Mouse (Mus musculus): ENCODE results near the gene Clock. TPM values are rescaled to one million over a fixed set of nuclear protein-coding genes. Genes with fewer than 3 reads are reported as not detected.

Gene Clock
- total and polyA plus RNA-seq, 3 experiments: 11.1 to 35.3 (median 29.4) TPM

- H3K4me3 ChIP-seq: no peak overlapping the region
- no peak for TF ChIP-seq POLR2A (IDR thresholded peaks at IDR 0.05; ENCODE audit: insufficient read depth, low read depth, low read length)
- no peak for TF ChIP-seq EP300 (IDR thresholded peaks at IDR 0.05; ENCODE audit: insufficient read depth, low read depth, low read length)
- no peak for TF ChIP-seq CTCF (IDR thresholded peaks at IDR 0.05)
- H3K27me3 ChIP-seq (ENCODE audit: control insufficient read depth, insufficient read depth, low read length): no peaks in the 10 kb centered on the region
- peaks cover 8% of the 10 kb centered on the region for H3K4me1 ChIP-seq (ENCODE audit: control insufficient read depth, insufficient read depth, low read length)
- no peak overlapping the region for H3K27ac ChIP-seq
- 34% methylated on average over 6 of the region's 6 CpGs for WGBS
- intact Hi-C loops (cut with DNase I): no loop called here
- no peak for DNase-seq
- no peak overlapping the region for H3K9ac ChIP-seq (ENCODE audit: low read depth, low read length)
- H3K36me3 ChIP-seq (ENCODE audit: control insufficient read depth, insufficient read depth, low read length): peaks cover 7% of the 10 kb centered on the region
- H3K79me2 ChIP-seq (replicated peaks; ENCODE audit: control insufficient read depth, insufficient read depth, low read length): peaks cover 5% of the 10 kb centered on the region; the same call in 1 of the 2 replicates
Observed at GRCm38 (mm10) chr5:76194377-76194945, 110.1 kb downstream of the Clock start.

- TF ChIP-seq CTCF (IDR thresholded peaks at IDR 0.05) (no peak), EP300 (IDR thresholded peaks at IDR 0.05; ENCODE audit: insufficient read depth, low read depth, low read length) (no peak), POLR2A (IDR thresholded peaks at IDR 0.05; ENCODE audit: insufficient read depth, low read depth, low read length) (no peak)
- no peaks in the 10 kb centered on the region for H3K27me3 ChIP-seq (ENCODE audit: control insufficient read depth, insufficient read depth, low read length)
- H3K79me2 ChIP-seq (replicated peaks; ENCODE audit: control insufficient read depth, insufficient read depth, low read length): peaks cover 5% of the 10 kb centered on the region; the same call in 1 of the 2 replicates
- H3K27ac ChIP-seq: no peak overlapping the region
- no peak for DNase-seq
- intact Hi-C loops (cut with DNase I): no loop called here
- peaks cover 9% of the 10 kb centered on the region for H3K4me1 ChIP-seq (ENCODE audit: control insufficient read depth, insufficient read depth, low read length)
- H3K9ac ChIP-seq (ENCODE audit: low read depth, low read length): no peak overlapping the region
- peaks cover 7% of the 10 kb centered on the region for H3K36me3 ChIP-seq (ENCODE audit: control insufficient read depth, insufficient read depth, low read length)
- H3K4me3 ChIP-seq: no peak overlapping the region
Observed at GRCm38 (mm10) chr5:76193075-76193474, 111.5 kb downstream of the Clock start.

GRCm38 (mm10) chr5:76190609-76191008 is 114.0 kb downstream of the Clock start:
- Histone ChIP-seq H3K27ac (no peak overlapping the region), H3K4me3 (no peak overlapping the region), H3K79me2 (replicated peaks; ENCODE audit: control insufficient read depth, insufficient read depth, low read length) (peaks cover 10% of the 10 kb centered on the region; the same call in 1 of the 2 replicates), H3K27me3 (ENCODE audit: control insufficient read depth, insufficient read depth, low read length) (no peaks in the 10 kb centered on the region), H3K36me3 (ENCODE audit: control insufficient read depth, insufficient read depth, low read length) (peaks cover 9% of the 10 kb centered on the region), H3K4me1 (ENCODE audit: control insufficient read depth, insufficient read depth, low read length) (peaks cover 14% of the 10 kb centered on the region), H3K9ac (ENCODE audit: low read depth, low read length) (no peak overlapping the region)
- intact Hi-C loops (cut with DNase I): no loop called here
- 90% methylated on average over 4 of the region's 4 CpGs for WGBS
- DNase-seq: no peak
- TF ChIP-seq EP300 (IDR thresholded peaks at IDR 0.05; ENCODE audit: insufficient read depth, low read depth, low read length): no peak
- TF ChIP-seq CTCF (IDR thresholded peaks at IDR 0.05): no peak
- no peak for TF ChIP-seq POLR2A (IDR thresholded peaks at IDR 0.05; ENCODE audit: insufficient read depth, low read depth, low read length)

- Histone ChIP-seq H3K27me3 (ENCODE audit: control insufficient read depth, insufficient read depth, low read length) (no peaks in the 10 kb centered on the region), H3K79me2 (replicated peaks; ENCODE audit: control insufficient read depth, insufficient read depth, low read length) (peaks cover 11% of the 10 kb centered on the region; the same call in 1 of the 2 replicates), H3K36me3 (ENCODE audit: control insufficient read depth, insufficient read depth, low read length) (peaks cover 14% of the 10 kb centered on the region), H3K9ac (ENCODE audit: low read depth, low read length) (no peak overlapping the region), H3K4me3 (no peak overlapping the region), H3K27ac (no peak overlapping the region), H3K4me1 (ENCODE audit: control insufficient read depth, insufficient read depth, low read length) (peaks cover 16% of the 10 kb centered on the region)
- WGBS: 46% methylated on average over 5 of the region's 5 CpGs
- TF ChIP-seq CTCF (IDR thresholded peaks at IDR 0.05) (no peak), POLR2A (IDR thresholded peaks at IDR 0.05; ENCODE audit: insufficient read depth, low read depth, low read length) (no peak), EP300 (IDR thresholded peaks at IDR 0.05; ENCODE audit: insufficient read depth, low read depth, low read length) (no peak)
- DNase-seq: no peak
- intact Hi-C loops (cut with DNase I): loop anchor here (5.0 kb wide), 1 partner anchor 114 kb away; the partner anchor contains the start of gene Clock
Observed at GRCm38 (mm10) chr5:76187885-76188284, 116.7 kb downstream of the Clock start.

GRCm38 (mm10) chr5:76184286-76185080 is 120.1 kb downstream of the Clock start:
- Histone ChIP-seq H3K79me2 (replicated peaks; ENCODE audit: control insufficient read depth, insufficient read depth, low read length) (peaks cover 7% of the 10 kb centered on the region; the same call in 1 of the 2 replicates), H3K27ac (peak overlapping the region; percentile 82), H3K36me3 (ENCODE audit: control insufficient read depth, insufficient read depth, low read length) (peaks cover 7% of the 10 kb centered on the region), H3K4me1 (ENCODE audit: control insufficient read depth, insufficient read depth, low read length) (peaks cover 14% of the 10 kb centered on the region), H3K4me3 (peak overlapping the region; percentile 84), H3K9ac (ENCODE audit: low read depth, low read length) (peak overlapping the region; percentile 85), H3K27me3 (ENCODE audit: control insufficient read depth, insufficient read depth, low read length) (no peaks in the 10 kb centered on the region)
- intact Hi-C loops (cut with DNase I): loop anchor here (5.0 kb wide), 1 partner anchor 118 kb away; the partner anchor contains the start of gene Clock
- 4% methylated on average over 38 of the region's 38 CpGs for WGBS
- DNase-seq: peak; percentile 80
- no peak for TF ChIP-seq CTCF (IDR thresholded peaks at IDR 0.05)
- no peak for TF ChIP-seq EP300 (IDR thresholded peaks at IDR 0.05; ENCODE audit: insufficient read depth, low read depth, low read length)
- TF ChIP-seq POLR2A (IDR thresholded peaks at IDR 0.05; ENCODE audit: insufficient read depth, low read depth, low read length): no peak
